Mouse (Mus musculus): ENCODE measurements around the gene Zfp971. TPM values are rescaled to one million over a fixed set of nuclear protein-coding genes. Genes with fewer than 3 reads are reported as not detected.
"Not testable (repeated sequence)": the region's sequence is repeated elsewhere in the genome, so short reads cannot be mapped to it uniquely, and the experiment has no call there.

Gene Zfp971
- 8.5 and 8.9 TPM in 2 replicates for polyA plus RNA-seq (2016; fragmentation: Nextera tagmentation; extraction: Ambion mirVana)

DNA sequence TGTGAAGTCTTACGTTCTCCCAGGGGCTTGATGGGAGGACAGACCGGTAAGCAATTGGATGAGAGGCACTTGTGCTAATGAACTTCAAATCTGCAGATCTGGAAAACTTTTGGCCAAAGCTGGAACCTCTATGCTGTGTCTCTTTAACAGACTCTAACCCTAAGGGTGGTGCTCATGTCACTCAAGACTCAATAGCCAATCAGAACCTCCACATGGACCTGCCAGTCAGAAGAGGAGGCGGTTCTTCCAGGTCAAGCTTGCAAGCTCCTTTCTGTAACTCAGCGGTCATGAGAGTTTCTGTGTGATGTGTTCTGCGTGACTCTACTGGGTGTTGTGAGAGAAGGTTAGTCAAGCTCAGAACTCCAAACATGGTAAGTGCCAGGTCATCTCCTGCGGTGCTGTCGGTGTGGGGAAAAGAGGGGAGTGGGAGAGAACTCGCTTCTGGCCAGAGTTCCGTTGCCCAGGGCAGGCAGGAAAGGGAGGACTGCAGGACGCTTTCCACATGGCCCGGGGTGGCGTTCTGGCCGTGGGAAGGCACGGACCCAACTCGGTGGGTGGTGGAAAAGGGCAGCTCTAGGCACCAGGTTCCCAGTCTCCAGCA lies at the start of gene Zfp971:
TSS of gene Zfp971 (plus strand) at position 274 of the 601 bp plus-strand sequence.
- peak within 1 kb of the TSS; percentile 53 for H3K9ac ChIP-seq
- peak within 1 kb of the TSS; percentile 57 for H3K4me2 ChIP-seq (replicated peaks)
- not testable (repeated sequence) for H3K27ac ChIP-seq; H3K9me3 ChIP-seq; H3K27me3 ChIP-seq (replicated peaks); H3K4me1 ChIP-seq; ATAC-seq (ENCODE audit: low FRiP score, low read depth); H3K36me3 ChIP-seq
- peak within 1 kb of the TSS; percentile 57 for H3K4me3 ChIP-seq
- WGBS: 2% methylated on average over 15 of the region's 15 CpGs

DNA sequence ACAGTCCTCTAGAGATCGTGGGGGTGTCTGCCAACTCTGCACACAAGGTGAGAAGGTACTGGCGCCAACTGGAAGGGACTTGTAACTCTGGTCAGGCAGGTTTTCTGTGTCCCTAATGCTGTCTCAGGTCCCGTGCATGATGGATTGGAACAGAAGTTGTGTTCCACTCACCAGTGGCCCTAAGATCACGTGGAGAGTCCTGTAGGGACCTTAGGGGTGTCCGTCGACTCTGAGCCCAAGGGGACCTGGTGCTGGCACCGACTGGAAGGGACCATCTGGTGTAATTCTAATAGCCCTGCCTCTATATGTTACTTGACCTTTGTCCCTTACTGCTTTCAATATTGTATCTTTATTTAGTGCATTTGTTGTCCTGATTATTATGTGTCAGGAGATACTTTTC lies 48.3 kb upstream of the Zfp971 start:
- not testable (repeated sequence) for H3K4me1 ChIP-seq; ATAC-seq (ENCODE audit: low FRiP score, low read depth); H3K4me3 ChIP-seq; H3K27me3 ChIP-seq (replicated peaks); H3K4me2 ChIP-seq (replicated peaks); H3K36me3 ChIP-seq; H3K9ac ChIP-seq; H3K9me3 ChIP-seq; H3K27ac ChIP-seq
- 80% methylated on average over 7 of the region's 7 CpGs for WGBS

DNA sequence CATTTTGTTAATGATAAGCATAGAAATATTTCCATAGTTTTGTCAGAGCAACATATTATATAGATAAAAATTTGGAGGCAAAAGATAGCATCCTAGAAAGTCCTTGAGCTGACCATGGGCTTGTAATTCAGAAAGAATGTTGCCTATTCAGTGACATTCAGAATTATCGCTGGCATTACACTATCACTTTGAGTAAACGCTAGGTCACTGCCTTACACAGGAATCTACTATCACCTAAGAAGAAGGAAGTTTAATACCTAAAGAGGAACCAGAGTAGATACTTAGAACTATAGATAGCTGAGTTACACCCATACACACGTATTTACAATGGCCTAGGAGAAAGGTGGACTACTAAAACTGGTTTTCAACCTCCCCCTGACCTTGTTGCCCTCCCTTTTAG lies 3.6 kb upstream of the Zfp971 start:
- not testable (repeated sequence) for H3K27ac ChIP-seq; H3K9me3 ChIP-seq; H3K36me3 ChIP-seq; H3K4me3 ChIP-seq; H3K4me2 ChIP-seq (replicated peaks); H3K4me1 ChIP-seq; H3K9ac ChIP-seq; ATAC-seq (ENCODE audit: low FRiP score, low read depth); H3K27me3 ChIP-seq (replicated peaks)
- WGBS: 84% methylated on average over 3 of the region's 3 CpGs

DNA sequence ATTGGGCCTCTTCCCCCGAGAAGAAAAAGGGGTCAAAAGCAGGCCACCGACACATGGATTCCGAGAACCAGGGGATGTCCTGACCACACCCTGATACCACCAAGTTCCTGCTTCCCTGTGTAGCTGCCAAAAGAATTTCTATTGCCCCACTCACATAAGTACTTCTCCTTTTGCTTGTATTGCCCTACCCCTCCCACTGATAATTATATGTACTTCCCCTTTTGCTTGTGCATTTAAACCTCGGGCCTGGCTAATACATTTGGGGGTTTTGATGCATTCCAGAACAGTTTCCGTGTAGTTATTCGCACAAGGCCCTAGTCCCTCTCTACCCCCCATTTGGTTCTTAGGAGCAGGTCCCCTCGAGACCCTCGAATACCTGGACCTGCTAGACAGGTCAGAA lies 2.3 kb upstream of the Zfp971 start:
- not testable (repeated sequence) for H3K9ac ChIP-seq; H3K36me3 ChIP-seq; ATAC-seq (ENCODE audit: low FRiP score, low read depth); H3K4me2 ChIP-seq (replicated peaks); H3K4me3 ChIP-seq; H3K4me1 ChIP-seq; H3K9me3 ChIP-seq; H3K27ac ChIP-seq; H3K27me3 ChIP-seq (replicated peaks)
- 88% methylated on average over 8 of the region's 8 CpGs for WGBS

DNA sequence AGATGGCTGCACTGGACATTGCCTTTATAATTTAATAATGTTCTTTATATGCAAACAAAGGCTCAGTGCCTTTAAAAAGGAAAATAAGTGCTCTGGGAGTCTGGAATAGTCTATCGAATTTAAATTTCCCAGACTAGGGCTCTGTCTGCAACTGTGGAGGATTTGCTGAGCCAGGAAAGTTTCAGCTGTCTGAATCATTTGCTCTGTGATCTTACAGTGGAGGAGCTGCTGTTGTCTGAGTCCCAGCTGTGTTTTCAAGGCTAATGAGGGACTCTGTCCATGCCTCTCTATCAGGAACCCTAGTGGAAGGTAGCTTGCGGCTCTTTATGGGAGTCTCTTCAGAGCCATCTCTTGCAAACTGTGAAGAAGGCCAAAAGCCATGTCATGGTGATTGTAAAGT lies 777 bp downstream of the Zfp971 start:
- H3K4me3 ChIP-seq: peak overlapping the region; percentile 57
- 31% methylated on average over 2 of the region's 2 CpGs for WGBS

DNA sequence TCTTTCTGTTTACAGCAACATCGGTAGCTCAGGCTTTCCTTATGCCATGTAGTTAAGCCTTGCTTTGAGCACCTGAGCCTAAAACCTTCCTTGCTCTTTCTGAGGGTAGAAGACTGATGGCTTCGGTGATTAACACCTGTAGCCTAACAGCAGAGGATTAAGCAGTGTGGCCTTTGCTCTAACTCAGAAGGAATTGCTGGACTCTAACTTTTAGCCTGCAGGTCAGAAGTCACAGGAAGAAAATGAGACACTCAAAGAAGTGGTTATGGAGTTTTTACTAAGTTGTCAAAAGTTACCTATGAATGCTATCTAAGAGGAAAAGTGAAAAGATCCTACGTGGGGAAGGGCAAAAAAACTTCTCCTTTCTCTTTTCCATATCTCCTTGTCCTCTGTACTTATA lies 4.5 kb downstream of the Zfp971 start:
- H3K9me3 ChIP-seq; H3K36me3 ChIP-seq; H3K27me3 ChIP-seq (replicated peaks); ATAC-seq (ENCODE audit: low FRiP score, low read depth); H3K4me3 ChIP-seq; H3K9ac ChIP-seq; H3K4me2 ChIP-seq (replicated peaks); H3K4me1 ChIP-seq; H3K27ac ChIP-seq: not testable (repeated sequence)
- WGBS: 90% methylated on average over 3 of the region's 3 CpGs

More for the DNA sequence above, 777 bp downstream of the Zfp971 start:
- not testable (repeated sequence) for H3K27me3 ChIP-seq (replicated peaks); H3K27ac ChIP-seq; H3K9me3 ChIP-seq; H3K4me1 ChIP-seq; H3K36me3 ChIP-seq; ATAC-seq (ENCODE audit: low FRiP score, low read depth)
- Histone ChIP-seq H3K9ac (peak overlapping the region; percentile 53), H3K4me2 (replicated peaks) (peak overlapping the region; percentile 57)

DNA sequence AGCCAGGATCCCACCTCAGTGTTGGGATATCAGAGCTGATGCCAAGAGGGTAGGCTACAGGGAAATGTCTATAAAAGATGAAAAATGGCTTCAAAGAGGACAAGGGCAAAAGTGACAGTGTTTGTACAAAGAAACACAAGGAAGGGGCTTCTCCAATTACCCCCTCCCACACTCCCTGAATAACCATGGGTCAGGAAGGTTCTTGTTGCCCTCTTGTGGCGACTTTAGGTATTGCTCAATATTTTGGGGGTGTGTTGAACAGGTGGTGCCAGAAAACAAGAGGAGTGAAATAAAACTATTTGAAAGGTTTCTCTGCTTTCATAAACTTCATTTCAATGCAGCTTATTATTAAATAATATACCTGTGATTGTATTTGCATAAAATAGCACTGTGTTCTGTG lies 35.1 kb downstream of the Zfp971 start:
- no peak overlapping the region for H3K4me2 ChIP-seq (replicated peaks)
- no peak overlapping the region for H3K4me3 ChIP-seq
- no peak overlapping the region for H3K9ac ChIP-seq
- no peaks in the 10 kb centered on the region for H3K9me3 ChIP-seq
- no peak for ATAC-seq (ENCODE audit: low FRiP score, low read depth)
- WGBS: 20% methylated on average over 1 of the region's 1 CpGs
- H3K36me3 ChIP-seq: peaks cover 8% of the 10 kb centered on the region; the same call in 1 of the 2 replicates
- H3K27me3 ChIP-seq (replicated peaks): no peaks in the 10 kb centered on the region
- no peak overlapping the region for H3K27ac ChIP-seq
- no peaks in the 10 kb centered on the region for H3K4me1 ChIP-seq

DNA sequence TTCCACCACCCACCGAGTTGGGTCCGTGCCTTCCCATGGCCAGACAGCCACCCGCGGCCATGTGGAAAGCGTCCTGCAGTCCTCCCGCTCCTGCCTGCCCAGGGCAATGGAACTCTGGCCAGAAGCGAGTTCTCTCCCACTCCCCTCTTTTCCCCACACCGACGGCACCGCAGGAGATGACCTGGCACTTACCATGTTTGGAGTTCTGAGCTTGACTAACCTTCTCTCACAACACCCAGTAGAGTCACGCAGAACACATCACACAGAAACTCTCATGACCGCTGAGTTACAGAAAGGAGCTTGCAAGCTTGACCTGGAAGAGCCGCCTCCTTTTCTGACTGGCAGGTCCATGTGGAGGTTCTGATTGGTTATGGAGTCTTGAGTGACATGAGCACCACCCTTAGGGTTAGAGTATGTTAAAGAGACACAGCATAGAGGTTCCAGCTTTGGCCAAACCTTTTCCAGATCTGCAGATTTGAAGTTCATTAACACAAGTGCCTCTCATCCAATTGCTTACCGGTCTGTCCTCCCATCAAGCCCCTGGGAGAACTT lies 55.2 kb downstream of the Zfp971 start, which contains the start of gene Zfp931:
TSS of gene Zfp931 (minus strand) at position 311 of the 552 bp plus-strand sequence.
- ATAC-seq (ENCODE audit: low FRiP score, low read depth); H3K9me3 ChIP-seq; H3K36me3 ChIP-seq; H3K4me1 ChIP-seq; H3K27ac ChIP-seq; H3K9ac ChIP-seq; H3K27me3 ChIP-seq (replicated peaks): not testable (repeated sequence)
- 0% methylated on average over 9 of the region's 14 CpGs for WGBS
- Histone ChIP-seq H3K4me2 (replicated peaks) (peak within 1 kb of the TSS; percentile 56), H3K4me3 (peak within 1 kb of the TSS; percentile 39)

Other genes with a start within 250 kb of the Zfp971 start
- gene Gm14325, start 182.9 kb upstream of the Zfp971 start, polyA plus RNA-seq (2016; fragmentation: Nextera tagmentation; extraction: Ambion mirVana): 26.3 and 27.5 TPM in 2 replicates
- 1.3 and 2.1 TPM in 2 replicates for gene Gm14327, start 126.2 kb upstream of the Zfp971 start, polyA plus RNA-seq (2016; fragmentation: Nextera tagmentation; extraction: Ambion mirVana)
- 0.64 TPM in 1 of 2 replicates, not detected in the other for gene Zfp972, start 97.7 kb upstream of the Zfp971 start, polyA plus RNA-seq (2016; fragmentation: Nextera tagmentation; extraction: Ambion mirVana)
- gene Gm14326, start 66.0 kb upstream of the Zfp971 start, polyA plus RNA-seq (2016; fragmentation: Nextera tagmentation; extraction: Ambion mirVana): 10.7 and 11.1 TPM in 2 replicates
- gene Zfp931, start 55.2 kb downstream of the Zfp971 start, polyA plus RNA-seq (2016; fragmentation: Nextera tagmentation; extraction: Ambion mirVana): 10.1 and 12.9 TPM in 2 replicates
- 19.5 and 21.7 TPM in 2 replicates for gene Phactr3, start 95.7 kb downstream of the Zfp971 start, polyA plus RNA-seq (2016; fragmentation: Nextera tagmentation; extraction: Ambion mirVana)

All from neural tube, embryonic 12.5 days (tissue).